Mouse (Mus musculus): ENCODE data around the gene Chchd6. TPM values are rescaled to one million over a fixed set of nuclear protein-coding genes. Genes with fewer than 3 reads are reported as not detected.
A peak's percentile ranks its signal among the peaks of the same experiment; 100 is the strongest.

The Chchd6 gene
- polyA plus RNA-seq, 1 experiment from 2014 or later: 168 TPM

GRCm38 (mm10) chr6:89628045-89628785, 32.8 kb upstream of the Chchd6 start:
- ATAC-seq: no peak
- H3K4me1 ChIP-seq (replicated peaks; ENCODE audit: control insufficient read depth, insufficient read depth, low read length): peaks cover 4% of the 10 kb centered on the region; the same call in 1 of the 2 replicates
- H3K9me3 ChIP-seq (ENCODE audit: control insufficient read depth, low read length): no peaks in the 10 kb centered on the region
- WGBS: 70% methylated on average over 8 of the region's 8 CpGs
- no peak overlapping the region for H3K9ac ChIP-seq (replicated peaks; ENCODE audit: low read depth, low read length)
- no peak overlapping the region for H3K4me2 ChIP-seq (ENCODE audit: low read length)
- H3K27ac ChIP-seq (ENCODE audit: low read length): no peak overlapping the region
- H3K27me3 ChIP-seq (replicated peaks; ENCODE audit: control insufficient read depth, insufficient read depth, low read length): no peaks in the 10 kb centered on the region
- no peaks in the 10 kb centered on the region for H3K36me3 ChIP-seq (ENCODE audit: control insufficient read depth, insufficient read depth)
- H3K4me3 ChIP-seq (replicated peaks; ENCODE audit: low read length): no peak overlapping the region

- no peak overlapping the region for H3K9ac ChIP-seq (replicated peaks; ENCODE audit: low read depth, low read length)
- no peaks in the 10 kb centered on the region for H3K4me1 ChIP-seq (replicated peaks; ENCODE audit: control insufficient read depth, insufficient read depth, low read length)
- H3K27me3 ChIP-seq (replicated peaks; ENCODE audit: control insufficient read depth, insufficient read depth, low read length): no peaks in the 10 kb centered on the region
- H3K36me3 ChIP-seq (ENCODE audit: control insufficient read depth, insufficient read depth): no peaks in the 10 kb centered on the region
- no peak overlapping the region for H3K4me2 ChIP-seq (ENCODE audit: low read length)
- no peak overlapping the region for H3K27ac ChIP-seq (ENCODE audit: low read length)
- no peaks in the 10 kb centered on the region for H3K9me3 ChIP-seq (ENCODE audit: control insufficient read depth, low read length)
- WGBS: 89% methylated on average over 3 of the region's 3 CpGs
- no peak overlapping the region for H3K4me3 ChIP-seq (replicated peaks; ENCODE audit: low read length)
- no peak for ATAC-seq
Measured at GRCm38 (mm10) chr6:89622647-89623046, 27.2 kb upstream of the Chchd6 start.

GRCm38 (mm10) chr6:89615373-89615755, 19.9 kb upstream of the Chchd6 start:
- Histone ChIP-seq H3K9ac (replicated peaks; ENCODE audit: low read depth, low read length) (no peak overlapping the region), H3K36me3 (ENCODE audit: control insufficient read depth, insufficient read depth) (no peaks in the 10 kb centered on the region), H3K9me3 (ENCODE audit: control insufficient read depth, low read length) (no peaks in the 10 kb centered on the region), H3K4me3 (replicated peaks; ENCODE audit: low read length) (no peak overlapping the region), H3K27me3 (replicated peaks; ENCODE audit: control insufficient read depth, insufficient read depth, low read length) (no peaks in the 10 kb centered on the region), H3K4me2 (ENCODE audit: low read length) (no peak overlapping the region), H3K4me1 (replicated peaks; ENCODE audit: control insufficient read depth, insufficient read depth, low read length) (peaks cover 27% of the 10 kb centered on the region), H3K27ac (ENCODE audit: low read length) (peak overlapping the region; percentile 33; the same call in 1 of the 2 replicates)
- ATAC-seq: no peak
- WGBS: 29% methylated on average over 7 of the region's 7 CpGs

GRCm38 (mm10) chr6:89614596-89615372, 19.3 kb upstream of the Chchd6 start:
- Histone ChIP-seq H3K4me2 (ENCODE audit: low read length) (no peak overlapping the region), H3K4me3 (replicated peaks; ENCODE audit: low read length) (no peak overlapping the region), H3K9me3 (ENCODE audit: control insufficient read depth, low read length) (no peaks in the 10 kb centered on the region), H3K27ac (ENCODE audit: low read length) (peak overlapping the region; percentile 67), H3K4me1 (replicated peaks; ENCODE audit: control insufficient read depth, insufficient read depth, low read length) (peaks cover 27% of the 10 kb centered on the region), H3K9ac (replicated peaks; ENCODE audit: low read depth, low read length) (peak overlapping the region; percentile 39; the same call in 1 of the 2 replicates), H3K36me3 (ENCODE audit: control insufficient read depth, insufficient read depth) (no peaks in the 10 kb centered on the region), H3K27me3 (replicated peaks; ENCODE audit: control insufficient read depth, insufficient read depth, low read length) (no peaks in the 10 kb centered on the region)
- 0 out of 2 replicates have a peak, but pooled peaks have one; percentile 8 for ATAC-seq
- WGBS: 60% methylated on average over 7 of the region's 7 CpGs

- Histone ChIP-seq H3K36me3 (ENCODE audit: control insufficient read depth, insufficient read depth) (no peaks in the 10 kb centered on the region), H3K4me1 (replicated peaks; ENCODE audit: control insufficient read depth, insufficient read depth, low read length) (peaks cover 27% of the 10 kb centered on the region), H3K9me3 (ENCODE audit: control insufficient read depth, low read length) (no peaks in the 10 kb centered on the region), H3K27me3 (replicated peaks; ENCODE audit: control insufficient read depth, insufficient read depth, low read length) (no peaks in the 10 kb centered on the region), H3K4me3 (replicated peaks; ENCODE audit: low read length) (no peak overlapping the region), H3K9ac (replicated peaks; ENCODE audit: low read depth, low read length) (peak overlapping the region; percentile 39), H3K4me2 (ENCODE audit: low read length) (peak overlapping the region; percentile 20; the same call in 1 of the 2 replicates), H3K27ac (ENCODE audit: low read length) (peak overlapping the region; percentile 85)
- peak; percentile 22 for ATAC-seq
- WGBS: 13% methylated on average over 2 of the region's 2 CpGs
Measured at GRCm38 (mm10) chr6:89614107-89614471, 18.6 kb upstream of the Chchd6 start.

GRCm38 (mm10) chr6:89613336-89614106, 18.1 kb upstream of the Chchd6 start:
- peaks cover 27% of the 10 kb centered on the region for H3K4me1 ChIP-seq (replicated peaks; ENCODE audit: control insufficient read depth, insufficient read depth, low read length)
- WGBS: 16% methylated on average over 15 of the region's 15 CpGs
- peak overlapping the region; percentile 20; the same call in 1 of the 2 replicates for H3K4me2 ChIP-seq (ENCODE audit: low read length)
- no peaks in the 10 kb centered on the region for H3K9me3 ChIP-seq (ENCODE audit: control insufficient read depth, low read length)
- H3K27ac ChIP-seq (ENCODE audit: low read length): peak overlapping the region; percentile 85
- peak overlapping the region; percentile 39 for H3K9ac ChIP-seq (replicated peaks; ENCODE audit: low read depth, low read length)
- ATAC-seq: peak; percentile 96
- no peaks in the 10 kb centered on the region for H3K36me3 ChIP-seq (ENCODE audit: control insufficient read depth, insufficient read depth)
- no peak overlapping the region for H3K4me3 ChIP-seq (replicated peaks; ENCODE audit: low read length)
- no peaks in the 10 kb centered on the region for H3K27me3 ChIP-seq (replicated peaks; ENCODE audit: control insufficient read depth, insufficient read depth, low read length)

GRCm38 (mm10) chr6:89607999-89608398, 12.5 kb upstream of the Chchd6 start:
- Histone ChIP-seq H3K27me3 (replicated peaks; ENCODE audit: control insufficient read depth, insufficient read depth, low read length) (no peaks in the 10 kb centered on the region), H3K9ac (replicated peaks; ENCODE audit: low read depth, low read length) (no peak overlapping the region), H3K9me3 (ENCODE audit: control insufficient read depth, low read length) (no peaks in the 10 kb centered on the region), H3K4me3 (replicated peaks; ENCODE audit: low read length) (no peak overlapping the region), H3K4me2 (ENCODE audit: low read length) (no peak overlapping the region), H3K27ac (ENCODE audit: low read length) (no peak overlapping the region), H3K4me1 (replicated peaks; ENCODE audit: control insufficient read depth, insufficient read depth, low read length) (peaks cover 1% of the 10 kb centered on the region), H3K36me3 (ENCODE audit: control insufficient read depth, insufficient read depth) (no peaks in the 10 kb centered on the region)
- ATAC-seq: no peak
- 52% methylated on average over 4 of the region's 4 CpGs for WGBS

GRCm38 (mm10) chr6:89606096-89606495, 10.6 kb upstream of the Chchd6 start:
- no peaks in the 10 kb centered on the region for H3K4me1 ChIP-seq (replicated peaks; ENCODE audit: control insufficient read depth, insufficient read depth, low read length)
- 70% methylated on average over 3 of the region's 3 CpGs for WGBS
- ATAC-seq: no peak
- H3K27ac ChIP-seq (ENCODE audit: low read length): no peak overlapping the region
- no peak overlapping the region for H3K9ac ChIP-seq (replicated peaks; ENCODE audit: low read depth, low read length)
- H3K4me3 ChIP-seq (replicated peaks; ENCODE audit: low read length): no peak overlapping the region
- H3K36me3 ChIP-seq (ENCODE audit: control insufficient read depth, insufficient read depth): no peaks in the 10 kb centered on the region
- H3K27me3 ChIP-seq (replicated peaks; ENCODE audit: control insufficient read depth, insufficient read depth, low read length): no peaks in the 10 kb centered on the region
- H3K4me2 ChIP-seq (ENCODE audit: low read length): no peak overlapping the region
- H3K9me3 ChIP-seq (ENCODE audit: control insufficient read depth, low read length): no peaks in the 10 kb centered on the region

GRCm38 (mm10) chr6:89596510-89596909, 1.1 kb upstream of the Chchd6 start:
- WGBS: 96% methylated on average over 1 of the region's 1 CpGs
- Histone ChIP-seq H3K9me3 (ENCODE audit: control insufficient read depth, low read length) (no peaks in the 10 kb centered on the region), H3K36me3 (ENCODE audit: control insufficient read depth, insufficient read depth) (no peaks in the 10 kb centered on the region), H3K27ac (ENCODE audit: low read length) (no peak overlapping the region), H3K4me2 (ENCODE audit: low read length) (no peak overlapping the region), H3K9ac (replicated peaks; ENCODE audit: low read depth, low read length) (no peak overlapping the region), H3K4me1 (replicated peaks; ENCODE audit: control insufficient read depth, insufficient read depth, low read length) (peaks cover 9% of the 10 kb centered on the region), H3K27me3 (replicated peaks; ENCODE audit: control insufficient read depth, insufficient read depth, low read length) (no peaks in the 10 kb centered on the region), H3K4me3 (replicated peaks; ENCODE audit: low read length) (no peak overlapping the region)
- ATAC-seq: no peak
